Mouse (Mus musculus) gastrocnemius, adult 8-10 months (tissue): Measurements from ENCODE around the gene Srgn. TPM values are rescaled to one million over a fixed set of nuclear protein-coding genes. Genes with fewer than 3 reads are reported as not detected.
A peak's percentile ranks its signal among the peaks of the same experiment; 100 is the strongest.

ENCODE experiments used
- DNase-seq, 2 experiments: peaks; one replicate each; pipeline ENCODE4 v3.0.0; 2022; ENCODE audit warnings: low spot score in 2 of 2
- total RNA-seq, 4 experiments: library from RNA; stranded (reverse); gene quantifications; 2 replicates each; pipeline ENCODE4 v1.2.4; 2022

Srgn gene
- 10 to 100 TPM in 1 of 4 experiments, 1 to 10 TPM in 3; 7.1 to 11.8 (median 8.6) TPM for total RNA-seq

- DNase-seq = no peak
Observed at GRCm38 (mm10) chr10:62527351-62527750, at the start of gene Srgn. Gene Srgn, minus strand, starts transcription at chr10:62527451.

GRCm38 (mm10) chr10:62575001-62575400 lies 47.8 kb upstream of the Srgn start:
- no peak for DNase-seq

- DNase-seq = no peak
Observed at GRCm38 (mm10) chr10:62570126-62570871, 43.0 kb upstream of the Srgn start.

GRCm38 (mm10) chr10:62568861-62569260 lies 41.6 kb upstream of the Srgn start:
- DNase-seq = no peak

GRCm38 (mm10) chr10:62557736-62558135 lies 30.5 kb upstream of the Srgn start:
- DNase-seq = no peak

GRCm38 (mm10) chr10:62556558-62556901 lies 29.3 kb upstream of the Srgn start:
- no peak for DNase-seq

- no peak for DNase-seq
Observed at GRCm38 (mm10) chr10:62555705-62556557, 28.7 kb upstream of the Srgn start.

GRCm38 (mm10) chr10:62553611-62554091 lies 26.4 kb upstream of the Srgn start:
- no peak for DNase-seq

- DNase-seq = no peak
Observed at GRCm38 (mm10) chr10:62550787-62551300, 23.6 kb upstream of the Srgn start.

GRCm38 (mm10) chr10:62549523-62550166 lies 22.4 kb upstream of the Srgn start:
- peak; percentile 48 to 50 for DNase-seq

GRCm38 (mm10) chr10:62546441-62546840 lies 19.2 kb upstream of the Srgn start:
- peak; percentile 16 to 23 for DNase-seq

GRCm38 (mm10) chr10:62545759-62546158 lies 18.5 kb upstream of the Srgn start:
- no peak for DNase-seq

GRCm38 (mm10) chr10:62544316-62544715 lies 17.1 kb upstream of the Srgn start:
- DNase-seq = no peak

GRCm38 (mm10) chr10:62543399-62543808 lies 16.2 kb upstream of the Srgn start:
- no peak for DNase-seq

- no peak for DNase-seq
Observed at GRCm38 (mm10) chr10:62542928-62543327, 15.7 kb upstream of the Srgn start.

- DNase-seq = no peak
Observed at GRCm38 (mm10) chr10:62542507-62542906, 15.3 kb upstream of the Srgn start.

- DNase-seq = no peak
Observed at GRCm38 (mm10) chr10:62541499-62541898, 14.2 kb upstream of the Srgn start.

- no peak for DNase-seq
Observed at GRCm38 (mm10) chr10:62540800-62541199, 13.5 kb upstream of the Srgn start.

- no peak for DNase-seq
Observed at GRCm38 (mm10) chr10:62534509-62534908, 7.3 kb upstream of the Srgn start.

- no peak for DNase-seq
Observed at GRCm38 (mm10) chr10:62532832-62533231, 5.6 kb upstream of the Srgn start.

- peak; percentile 12 to 20 for DNase-seq
Observed at GRCm38 (mm10) chr10:62530183-62530582, 2.9 kb upstream of the Srgn start.
